Mouse (Mus musculus) forebrain, embryonic 11.5 days (tissue): ENCODE data around the gene Cttn. TPM values are rescaled to one million over a fixed set of nuclear protein-coding genes. Genes with fewer than 3 reads are reported as not detected.

ENCODE experiments used
- ATAC-seq: fragments of 200-750 bp; cut with Nextera tagmentation; replicated peaks from 2 replicates; pipeline ENCODE4 v1.8.0; 2017; ENCODE audit warnings: moderate TSS enrichment; ENCODE audit not compliant: low FRiP score
- DNase-seq: peaks from one replicate; pipeline ENCODE4 v3.0.0-alpha.2; 2017; ENCODE audit warnings: low spot score
- H3K27ac ChIP-seq: fragments of 300-500 bp; sonication (generic); 2 replicates; pipeline ENCODE4 v1.5.1; 2014; ENCODE audit warnings: low read depth, low read length
- H3K27me3 ChIP-seq: fragments of 300-500 bp; sonication (generic); 2 replicates; pipeline ENCODE4 v1.6.1; 2014; ENCODE audit warnings: mild to moderate bottlenecking, low read length, mixed read lengths; ENCODE audit not compliant: control insufficient read depth, insufficient read depth
- H3K36me3 ChIP-seq: fragments of 300-500 bp; sonication (generic); 2 replicates; pipeline ENCODE4 v1.6.1; 2014; ENCODE audit warnings: mild to moderate bottlenecking, low read length, moderate library complexity, mixed read lengths; ENCODE audit not compliant: control insufficient read depth, insufficient read depth
- H3K4me1 ChIP-seq: fragments of 300-500 bp; sonication (generic); replicated peaks from 2 replicates; pipeline ENCODE4 v1.6.1; 2014; ENCODE audit warnings: low read length, mixed read lengths; ENCODE audit not compliant: control insufficient read depth, insufficient read depth
- H3K4me2 ChIP-seq: fragments of 300-500 bp; sonication (generic); 2 replicates; pipeline ENCODE4 v1.6.1; 2014; ENCODE audit warnings: low read depth, mild to moderate bottlenecking, low read length, moderate library complexity, mixed read lengths; ENCODE audit not compliant: severe bottlenecking
- H3K4me3 ChIP-seq: fragments of 300-500 bp; sonication (generic); 2 replicates; pipeline ENCODE4 v1.5.1; 2014; ENCODE audit warnings: low read depth, low read length
- H3K9ac ChIP-seq: fragments of 300-500 bp; sonication (generic); 2 replicates; pipeline ENCODE4 v1.6.1; 2014; ENCODE audit warnings: low read length
- H3K9me3 ChIP-seq: fragments of 300-500 bp; sonication (generic); 2 replicates; pipeline ENCODE4 v1.6.1; 2016; ENCODE audit warnings: low read length, mixed read lengths; ENCODE audit not compliant: control insufficient read depth
- WGBS: fragments of 180-500 bp; shearing (Covaris S2); extraction: QIAGEN DNeasy Blood & Tissue Kit; methylation state at CpG from one replicate; pipeline ENCODE4 v1.1.7; 2014; 5-methylcytosine and 5-hydroxymethylcytosine counted together
- polyA plus RNA-seq: library from polyadenylated mRNA; unstranded; fragments of >200 nt; fragmentation: Nextera tagmentation; extraction: Ambion mirVana; gene quantifications from 2 replicates; pipeline ENCODE4 v1.2.1, GENCODE M21; 2014

Cttn gene
- polyA plus RNA-seq, 1 experiment from 2014 or later: 183 TPM

DNA sequence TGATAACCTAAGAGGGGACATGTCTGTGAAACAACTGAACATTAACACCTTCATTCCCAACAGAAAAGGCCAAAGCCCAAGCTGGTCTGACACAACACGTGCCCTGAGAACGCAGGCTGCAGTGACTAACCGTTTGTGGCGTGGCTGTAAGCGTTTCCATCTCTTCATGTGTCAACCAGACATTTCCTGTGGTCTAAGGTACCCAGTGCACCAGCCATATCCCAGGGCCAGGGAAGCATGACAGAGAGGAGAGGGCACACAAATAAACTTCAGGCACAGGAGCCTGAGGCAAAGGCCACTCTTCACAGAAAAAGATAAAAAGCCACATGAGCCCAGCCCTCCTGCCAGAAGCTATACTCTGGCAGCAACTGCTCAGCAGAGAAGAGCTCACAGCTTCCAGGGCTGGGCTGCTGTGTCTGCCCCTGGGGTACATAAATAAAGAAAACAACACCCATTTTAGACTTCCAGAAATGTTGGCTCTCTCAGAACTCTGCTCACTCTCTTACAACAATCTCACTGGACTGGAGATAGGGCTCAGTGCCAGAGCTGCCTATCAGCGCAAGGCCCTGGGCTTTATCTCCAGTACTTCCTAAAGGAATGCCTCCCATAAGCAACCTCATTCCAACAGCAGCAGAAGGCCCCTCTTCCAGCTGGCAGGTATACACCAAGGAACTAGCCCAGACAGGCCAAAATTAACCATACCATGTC is 18.4 kb upstream of the Cttn start:
- WGBS: 86% methylated on average over 6 of the region's 6 CpGs
- Histone ChIP-seq H3K4me2 (no peak overlapping the region), H3K27ac (no peak overlapping the region), H3K36me3 (peaks cover 6% of the 10 kb centered on the region; the same call in 1 of the 2 replicates), H3K4me1 (no peaks in the 10 kb centered on the region), H3K9me3 (no peaks in the 10 kb centered on the region), H3K9ac (no peak overlapping the region), H3K4me3 (no peak overlapping the region), H3K27me3 (no peaks in the 10 kb centered on the region)
- no peak for DNase-seq
- no peak for ATAC-seq

GRCm38 (mm10) chr7:144480314-144480713 is 9.5 kb upstream of the Cttn start:
- H3K4me1 ChIP-seq: no peaks in the 10 kb centered on the region
- DNase-seq (no peak), ATAC-seq (no peak)
- H3K4me2 ChIP-seq: no peak overlapping the region
- H3K9me3 ChIP-seq: no peaks in the 10 kb centered on the region
- peaks cover 4% of the 10 kb centered on the region; the same call in 1 of the 2 replicates for H3K36me3 ChIP-seq
- no peak overlapping the region for H3K27ac ChIP-seq
- no peak overlapping the region for H3K4me3 ChIP-seq
- no peak overlapping the region for H3K9ac ChIP-seq
- H3K27me3 ChIP-seq: no peaks in the 10 kb centered on the region

GRCm38 (mm10) chr7:144479569-144479968 is 8.8 kb upstream of the Cttn start:
- Histone ChIP-seq H3K36me3 (peaks cover 4% of the 10 kb centered on the region; the same call in 1 of the 2 replicates), H3K4me3 (no peak overlapping the region)

DNA sequence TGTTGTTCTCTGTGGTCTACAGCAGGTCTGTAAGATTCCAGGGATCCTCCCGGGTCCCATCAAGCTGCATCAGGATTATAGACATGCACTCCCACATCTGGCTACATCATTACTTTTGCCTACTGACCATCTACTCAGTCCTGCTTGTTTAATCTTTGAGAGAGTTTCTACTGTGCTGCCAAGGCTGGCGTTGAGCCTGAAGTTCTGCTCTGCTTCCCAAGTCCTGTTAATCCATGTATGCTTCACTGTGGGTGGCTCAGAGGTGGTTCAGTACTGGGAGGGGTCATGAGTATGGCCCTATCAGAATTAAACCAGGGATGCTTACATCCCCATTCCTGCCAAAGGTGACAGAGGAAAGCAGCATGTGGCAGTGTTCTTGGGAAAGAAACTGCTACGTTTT is 4.9 kb upstream of the Cttn start:
- ATAC-seq: no peak
- no peak for DNase-seq
- H3K27ac ChIP-seq: no peak overlapping the region
- no peak overlapping the region for H3K9ac ChIP-seq
- no peaks in the 10 kb centered on the region for H3K9me3 ChIP-seq
- H3K27me3 ChIP-seq: no peaks in the 10 kb centered on the region
- WGBS: 90% methylated on average over 3 of the region's 3 CpGs
- H3K4me2 ChIP-seq: no peak overlapping the region
- H3K4me3 ChIP-seq: no peak overlapping the region
- H3K36me3 ChIP-seq: no peaks in the 10 kb centered on the region
- H3K4me1 ChIP-seq: no peaks in the 10 kb centered on the region

More at GRCm38 (mm10) chr7:144479569-144479968, 8.8 kb upstream of the Cttn start:
- Histone ChIP-seq H3K4me1 (no peaks in the 10 kb centered on the region), H3K27me3 (no peaks in the 10 kb centered on the region), H3K9me3 (no peaks in the 10 kb centered on the region), H3K9ac (no peak overlapping the region), H3K27ac (no peak overlapping the region), H3K4me2 (no peak overlapping the region)
- WGBS: 97% methylated on average over 1 of the region's 1 CpGs
- DNase-seq (no peak), ATAC-seq (no peak)

GRCm38 (mm10) chr7:144473486-144473885 is 2.7 kb upstream of the Cttn start:
- DNase-seq: no peak
- Histone ChIP-seq H3K27me3 (no peaks in the 10 kb centered on the region), H3K27ac (no peak overlapping the region), H3K4me3 (no peak overlapping the region), H3K36me3 (no peaks in the 10 kb centered on the region), H3K9me3 (no peaks in the 10 kb centered on the region), H3K4me1 (peaks cover 5% of the 10 kb centered on the region; the same call in 1 of the 2 replicates), H3K9ac (no peak overlapping the region), H3K4me2 (no peak overlapping the region)
- ATAC-seq: no peak
- whole genome bisulfite sequencing: 74% methylated on average over 4 of the region's 4 CpGs

- Histone ChIP-seq H3K4me1 (peaks cover 5% of the 10 kb centered on the region; the same call in 1 of the 2 replicates), H3K9ac (peak overlapping the region; percentile 72), H3K27ac (no peak overlapping the region), H3K4me3 (peak overlapping the region; percentile 65), H3K27me3 (no peaks in the 10 kb centered on the region), H3K4me2 (peak overlapping the region; percentile 81), H3K36me3 (no peaks in the 10 kb centered on the region), H3K9me3 (no peaks in the 10 kb centered on the region)
- no peak for DNase-seq
- WGBS: 85% methylated on average over 2 of the region's 2 CpGs
- no peak for ATAC-seq
Measured at GRCm38 (mm10) chr7:144471103-144471502, 294 bp upstream of the Cttn start.

GRCm38 (mm10) chr7:144469908-144470544 is 783 bp downstream of the Cttn start:
- peak overlapping the region; percentile 72 for H3K9ac ChIP-seq
- H3K36me3 ChIP-seq: 0 out of 2 replicates have a peak, but pooled peaks cover 2% of the 10 kb centered on the region
- H3K27ac ChIP-seq: no peak overlapping the region
- no peaks in the 10 kb centered on the region for H3K27me3 ChIP-seq
- H3K4me1 ChIP-seq: peaks cover 5% of the 10 kb centered on the region; the same call in 1 of the 2 replicates
- H3K9me3 ChIP-seq: no peaks in the 10 kb centered on the region
- H3K4me2 ChIP-seq: peak overlapping the region; percentile 81
- peak overlapping the region; percentile 65 for H3K4me3 ChIP-seq
- 2% methylated on average over 31 of the region's 31 CpGs for WGBS
- ATAC-seq (peak; percentile 52), DNase-seq (no peak)

- Histone ChIP-seq H3K9me3 (no peaks in the 10 kb centered on the region), H3K27me3 (no peaks in the 10 kb centered on the region), H3K4me3 (peak overlapping the region; percentile 65), H3K4me1 (peaks cover 5% of the 10 kb centered on the region; the same call in 1 of the 2 replicates), H3K9ac (peak overlapping the region; percentile 45; the same call in 1 of the 2 replicates), H3K27ac (no peak overlapping the region), H3K4me2 (peak overlapping the region; percentile 81), H3K36me3 (peaks cover 2% of the 10 kb centered on the region; the same call in 1 of the 2 replicates)
- ATAC-seq (no peak), DNase-seq (no peak)
- WGBS: 36% methylated on average over 4 of the region's 4 CpGs
Measured at GRCm38 (mm10) chr7:144469181-144469641, 1.6 kb downstream of the Cttn start.
